Mouse (Mus musculus) midbrain, embryonic 13.5 days (tissue): Measurements from ENCODE around the gene Ugt1a8. TPM values are rescaled to one million over a fixed set of nuclear protein-coding genes. Genes with fewer than 3 reads are reported as not detected.

Experiments used
- ATAC-seq: fragments of 200-750 bp; cut with Nextera tagmentation; 2 replicates; pipeline ENCODE4 v1.8.0; 2017; ENCODE audit warnings: mild to moderate bottlenecking, moderate TSS enrichment, moderate library complexity
- H3K27ac ChIP-seq: fragments of 300-500 bp; sonication (generic); 2 replicates; pipeline ENCODE4 v1.5.1; 2015; ENCODE audit warnings: inconsistent platforms, mild to moderate bottlenecking, moderate library complexity
- H3K27me3 ChIP-seq: fragments of 300-500 bp; sonication (generic); 2 replicates; pipeline ENCODE4 v1.6.1; 2015; ENCODE audit warnings: mild to moderate bottlenecking, inconsistent platforms
- H3K36me3 ChIP-seq: fragments of 300-500 bp; sonication (generic); 2 replicates; pipeline ENCODE4 v1.6.1; 2015; ENCODE audit warnings: mild to moderate bottlenecking, inconsistent platforms
- H3K4me1 ChIP-seq: fragments of 300-500 bp; sonication (generic); replicated peaks from 2 replicates; pipeline ENCODE4 v1.6.1; 2015; ENCODE audit warnings: inconsistent platforms
- H3K4me2 ChIP-seq: fragments of 300-500 bp; sonication (generic); replicated peaks from 2 replicates; pipeline ENCODE4 v1.6.1; 2015; ENCODE audit warnings: moderate library complexity, mild to moderate bottlenecking, inconsistent platforms
- H3K4me3 ChIP-seq: fragments of 300-500 bp; sonication (generic); replicated peaks from 2 replicates; pipeline ENCODE4 v1.5.1; 2015; ENCODE audit warnings: mild to moderate bottlenecking, inconsistent platforms
- H3K9ac ChIP-seq: fragments of 300-500 bp; sonication (generic); replicated peaks from 2 replicates; pipeline ENCODE4 v1.6.1; 2015; ENCODE audit warnings: mild to moderate bottlenecking, inconsistent platforms
- H3K9me3 ChIP-seq: fragments of 300-500 bp; sonication (generic); 2 replicates; pipeline ENCODE4 v1.6.1; 2016; ENCODE audit warnings: mild to moderate bottlenecking, inconsistent platforms
- WGBS: fragments of 180-500 bp; shearing (Covaris S2); methylation state at CpG from one replicate; pipeline ENCODE4 v1.1.7; 2015; 5-methylcytosine and 5-hydroxymethylcytosine counted together
- polyA plus RNA-seq: library from polyadenylated mRNA; unstranded; fragments of >200 nt; fragmentation: Nextera tagmentation; extraction: Ambion mirVana; gene quantifications from 2 replicates; pipeline ENCODE4 v1.2.1, GENCODE M21; 2015

The Ugt1a8 gene
- polyA plus RNA-seq, 1 experiment from 2014 or later, result not detected

- H3K27ac ChIP-seq, result no peak overlapping the region
- H3K36me3 ChIP-seq, result peaks cover 77% of the 10 kb centered on the region
- no peak for ATAC-seq
- H3K4me3 ChIP-seq, result no peak overlapping the region
- H3K9me3 ChIP-seq, result peaks cover 23% of the 10 kb centered on the region
- 87% methylated on average over 7 of the region's 7 CpGs for WGBS
- no peaks in the 10 kb centered on the region for H3K4me1 ChIP-seq
- no peak overlapping the region for H3K9ac ChIP-seq
- H3K27me3 ChIP-seq, result no peaks in the 10 kb centered on the region
- no peak overlapping the region for H3K4me2 ChIP-seq
Observed at GRCm38 (mm10) chr1:88261706-88262105, 174.1 kb downstream of the Ugt1a8 start.

GRCm38 (mm10) chr1:88262255-88262654 is 174.6 kb downstream of the Ugt1a8 start:
- H3K27me3 ChIP-seq, result no peaks in the 10 kb centered on the region
- ATAC-seq, result no peak

GRCm38 (mm10) chr1:88262961-88263360 is 175.3 kb downstream of the Ugt1a8 start:
- ATAC-seq, result no peak
- WGBS, result 81% methylated on average over 6 of the region's 6 CpGs
- H3K9ac ChIP-seq, result no peak overlapping the region

More at GRCm38 (mm10) chr1:88262255-88262654, 174.6 kb downstream of the Ugt1a8 start:
- Histone ChIP-seq H3K4me1 (no peaks in the 10 kb centered on the region), H3K36me3 (peaks cover 83% of the 10 kb centered on the region), H3K4me3 (no peak overlapping the region), H3K9me3 (peaks cover 17% of the 10 kb centered on the region), H3K27ac (no peak overlapping the region), H3K9ac (no peak overlapping the region), H3K4me2 (no peak overlapping the region)
- WGBS, result 91% methylated on average over 4 of the region's 4 CpGs

GRCm38 (mm10) chr1:88263778-88264177 is 176.2 kb downstream of the Ugt1a8 start:
- no peak overlapping the region for H3K4me3 ChIP-seq
- no peak overlapping the region for H3K9ac ChIP-seq

More at GRCm38 (mm10) chr1:88262961-88263360, 175.3 kb downstream of the Ugt1a8 start:
- H3K27me3 ChIP-seq, result no peaks in the 10 kb centered on the region
- peaks cover 10% of the 10 kb centered on the region; the same call in 1 of the 2 replicates for H3K9me3 ChIP-seq
- no peak overlapping the region for H3K4me3 ChIP-seq
- H3K27ac ChIP-seq, result no peak overlapping the region
- H3K4me2 ChIP-seq, result no peak overlapping the region
- H3K36me3 ChIP-seq, result peaks cover 90% of the 10 kb centered on the region
- H3K4me1 ChIP-seq, result no peaks in the 10 kb centered on the region

GRCm38 (mm10) chr1:88264237-88264868 is 176.7 kb downstream of the Ugt1a8 start:
- H3K9ac ChIP-seq, result no peak overlapping the region
- no peaks in the 10 kb centered on the region for H3K4me1 ChIP-seq
- ATAC-seq, result no peak
- H3K27ac ChIP-seq, result no peak overlapping the region
- no peaks in the 10 kb centered on the region for H3K27me3 ChIP-seq
- H3K36me3 ChIP-seq, result peaks cover 100% of the 10 kb centered on the region
- H3K4me3 ChIP-seq, result no peak overlapping the region
- WGBS, result 90% methylated on average over 7 of the region's 7 CpGs
- 0 out of 2 replicates have a peak, but pooled peaks cover 2% of the 10 kb centered on the region for H3K9me3 ChIP-seq
- H3K4me2 ChIP-seq, result no peak overlapping the region

More at GRCm38 (mm10) chr1:88263778-88264177, 176.2 kb downstream of the Ugt1a8 start:
- Histone ChIP-seq H3K27ac (no peak overlapping the region), H3K4me1 (no peaks in the 10 kb centered on the region), H3K9me3 (0 out of 2 replicates have a peak, but pooled peaks cover 5% of the 10 kb centered on the region), H3K36me3 (peaks cover 98% of the 10 kb centered on the region), H3K27me3 (no peaks in the 10 kb centered on the region), H3K4me2 (no peak overlapping the region)
- no peak for ATAC-seq
- WGBS, result 91% methylated on average over 5 of the region's 5 CpGs

- H3K9me3 ChIP-seq, result no peaks in the 10 kb centered on the region
- H3K36me3 ChIP-seq, result peaks cover 100% of the 10 kb centered on the region
- no peak overlapping the region for H3K27ac ChIP-seq
- no peak overlapping the region for H3K4me2 ChIP-seq
- WGBS, result 78% methylated on average over 4 of the region's 4 CpGs
- H3K4me1 ChIP-seq, result no peaks in the 10 kb centered on the region
- ATAC-seq, result no peak
- no peaks in the 10 kb centered on the region for H3K27me3 ChIP-seq
- no peak overlapping the region for H3K9ac ChIP-seq
- no peak overlapping the region for H3K4me3 ChIP-seq
Observed at GRCm38 (mm10) chr1:88264869-88265240, 177.2 kb downstream of the Ugt1a8 start.

- Histone ChIP-seq H3K9me3 (no peaks in the 10 kb centered on the region), H3K4me1 (no peaks in the 10 kb centered on the region), H3K4me3 (no peak overlapping the region), H3K36me3 (peaks cover 90% of the 10 kb centered on the region), H3K27ac (no peak overlapping the region), H3K9ac (no peak overlapping the region), H3K4me2 (no peak overlapping the region), H3K27me3 (no peaks in the 10 kb centered on the region)
- ATAC-seq, result no peak
- 89% methylated on average over 13 of the region's 13 CpGs for WGBS
Observed at GRCm38 (mm10) chr1:88266123-88266522, 178.5 kb downstream of the Ugt1a8 start.

- no peak overlapping the region for H3K27ac ChIP-seq
- no peak; the same call in 1 of the 2 replicates for ATAC-seq
- no peak overlapping the region for H3K4me2 ChIP-seq
- no peak overlapping the region for H3K9ac ChIP-seq
- H3K4me1 ChIP-seq, result no peaks in the 10 kb centered on the region
- WGBS, result 94% methylated on average over 6 of the region's 6 CpGs
- no peaks in the 10 kb centered on the region for H3K27me3 ChIP-seq
- H3K9me3 ChIP-seq, result no peaks in the 10 kb centered on the region
- H3K36me3 ChIP-seq, result peaks cover 87% of the 10 kb centered on the region
- no peak overlapping the region for H3K4me3 ChIP-seq
Observed at GRCm38 (mm10) chr1:88267489-88267888, 179.9 kb downstream of the Ugt1a8 start.

GRCm38 (mm10) chr1:88268070-88268469 is 180.5 kb downstream of the Ugt1a8 start:
- no peak overlapping the region for H3K4me3 ChIP-seq
- no peaks in the 10 kb centered on the region for H3K9me3 ChIP-seq
- H3K27ac ChIP-seq, result no peak overlapping the region
- H3K4me2 ChIP-seq, result no peak overlapping the region
- H3K4me1 ChIP-seq, result no peaks in the 10 kb centered on the region
- ATAC-seq, result no peak
- WGBS, result 89% methylated on average over 6 of the region's 6 CpGs
- no peak overlapping the region for H3K9ac ChIP-seq
- no peaks in the 10 kb centered on the region for H3K27me3 ChIP-seq
- peaks cover 86% of the 10 kb centered on the region for H3K36me3 ChIP-seq

Other genes starting within 250 kb of the Ugt1a8 start
- 41.2 and 43.7 TPM in 2 replicates for gene Dgkd, start 234.5 kb upstream of the Ugt1a8 start, polyA plus RNA-seq
- gene Usp40, start 79.3 kb upstream of the Ugt1a8 start, polyA plus RNA-seq, result 27.3 and 28.4 TPM in 2 replicates
- not detected in 2 replicates for gene Ugt1a10, start 32.4 kb upstream of the Ugt1a8 start, polyA plus RNA-seq
- not detected in 2 replicates for gene Ugt1a9, start 17.0 kb upstream of the Ugt1a8 start, polyA plus RNA-seq
- 0.86 and 0.88 TPM in 2 replicates for gene Ugt1a7c, start 7.2 kb downstream of the Ugt1a8 start, polyA plus RNA-seq
- gene Ugt1a6b, start 15.4 kb downstream of the Ugt1a8 start, polyA plus RNA-seq, result 0.09 and 0.20 TPM in 2 replicates
- 0.90 and 1.0 TPM in 2 replicates for gene Ugt1a6a, start 47.0 kb downstream of the Ugt1a8 start, polyA plus RNA-seq
- not detected in 2 replicates for gene Ugt1a5, start 78.2 kb downstream of the Ugt1a8 start, polyA plus RNA-seq
- gene Ugt1a2, start 112.8 kb downstream of the Ugt1a8 start, polyA plus RNA-seq, result 0.09 TPM in 1 of 2 replicates, not detected in the other
- 13.9 and 16.2 TPM in 2 replicates for gene Dnajb3, start 118.0 kb downstream of the Ugt1a8 start, polyA plus RNA-seq
- not detected in 2 replicates for gene Ugt1a1, start 124.1 kb downstream of the Ugt1a8 start, polyA plus RNA-seq
- gene Mroh2a, start 139.2 kb downstream of the Ugt1a8 start, polyA plus RNA-seq, result 0.68 and 1.0 TPM in 2 replicates
- gene Hjurp, start 189.8 kb downstream of the Ugt1a8 start, polyA plus RNA-seq, result 107 and 110 TPM in 2 replicates
- 0.04 TPM in 1 of 2 replicates, not detected in the other for gene Trpm8, start 189.8 kb downstream of the Ugt1a8 start, polyA plus RNA-seq